Mouse (Mus musculus): ENCODE results near the gene Gm17374.
"Not testable (repeated sequence)": the region's sequence is repeated elsewhere in the genome, so short reads cannot be mapped to it uniquely, and the experiment has no call there.

Gm17374 gene

DNA sequence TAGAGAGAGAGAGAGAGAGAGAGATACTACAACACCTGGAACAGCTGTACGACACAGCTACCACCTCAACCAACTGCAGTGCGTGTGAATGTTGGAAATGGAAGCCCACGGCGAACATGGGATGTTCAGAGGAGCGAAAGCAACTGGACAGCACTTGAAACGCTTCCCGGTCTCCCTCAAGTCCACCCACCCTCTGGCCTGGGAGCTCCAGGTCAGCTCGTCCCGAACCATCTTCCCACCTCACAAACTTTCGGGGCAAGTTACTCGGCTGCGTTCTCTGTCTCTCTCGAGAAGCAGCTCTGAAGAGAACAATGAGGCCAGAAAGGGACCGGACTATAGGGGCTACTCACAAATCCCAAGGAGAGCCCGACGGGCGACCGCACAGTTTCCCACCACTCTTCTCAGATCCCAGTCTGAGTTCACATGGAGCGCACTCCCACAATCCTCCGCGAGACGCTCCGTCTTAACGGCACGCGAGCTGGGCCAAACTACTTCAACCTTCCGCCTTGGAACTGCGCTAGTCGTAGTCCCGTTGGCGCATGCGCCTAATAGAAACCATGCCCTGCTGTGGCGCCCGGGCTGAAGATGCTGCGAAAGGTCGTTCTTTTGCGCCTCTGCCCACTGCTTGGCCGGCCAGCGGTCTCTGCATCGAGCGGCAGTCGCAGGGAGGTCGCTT is 18.4 kb downstream of the Gm17374 start, which contains the start of the genes Esf1 and Ndufaf5:
Gene Esf1, minus strand, starts transcription at position 438 of the 676 bp plus-strand sequence.
Gene Ndufaf5, plus strand, starts transcription at position 523 of the 676 bp plus-strand sequence.
- no peak for TF ChIP-seq CTCF (conservative IDR thresholded peaks at IDR 0.05; ENCODE audit: low read length)
- no peak for TF ChIP-seq POU5F1 (IDR thresholded peaks at IDR 0.05; ENCODE audit: borderline replicate concordance, low read length)
- TF ChIP-seq NANOG (IDR thresholded peaks at IDR 0.05; ENCODE audit: borderline replicate concordance, low read length) = no peak
- Histone ChIP-seq H3K36me3 (ENCODE audit: insufficient read depth, low read length) (peaks cover 18% of the 10 kb centered on the region), H3K4me3 (replicated peaks; ENCODE audit: low read length) (peak within 1 kb of the TSS; percentile 99), H3K9me3 (ENCODE audit: low read length) (no peaks in the 10 kb centered on the region), H3K4me1 (replicated peaks; ENCODE audit: low read depth, low read length) (peaks cover 25% of the 10 kb centered on the region), H3K27me3 (ENCODE audit: insufficient read depth, low read length) (no peaks in the 10 kb centered on the region)

DNA sequence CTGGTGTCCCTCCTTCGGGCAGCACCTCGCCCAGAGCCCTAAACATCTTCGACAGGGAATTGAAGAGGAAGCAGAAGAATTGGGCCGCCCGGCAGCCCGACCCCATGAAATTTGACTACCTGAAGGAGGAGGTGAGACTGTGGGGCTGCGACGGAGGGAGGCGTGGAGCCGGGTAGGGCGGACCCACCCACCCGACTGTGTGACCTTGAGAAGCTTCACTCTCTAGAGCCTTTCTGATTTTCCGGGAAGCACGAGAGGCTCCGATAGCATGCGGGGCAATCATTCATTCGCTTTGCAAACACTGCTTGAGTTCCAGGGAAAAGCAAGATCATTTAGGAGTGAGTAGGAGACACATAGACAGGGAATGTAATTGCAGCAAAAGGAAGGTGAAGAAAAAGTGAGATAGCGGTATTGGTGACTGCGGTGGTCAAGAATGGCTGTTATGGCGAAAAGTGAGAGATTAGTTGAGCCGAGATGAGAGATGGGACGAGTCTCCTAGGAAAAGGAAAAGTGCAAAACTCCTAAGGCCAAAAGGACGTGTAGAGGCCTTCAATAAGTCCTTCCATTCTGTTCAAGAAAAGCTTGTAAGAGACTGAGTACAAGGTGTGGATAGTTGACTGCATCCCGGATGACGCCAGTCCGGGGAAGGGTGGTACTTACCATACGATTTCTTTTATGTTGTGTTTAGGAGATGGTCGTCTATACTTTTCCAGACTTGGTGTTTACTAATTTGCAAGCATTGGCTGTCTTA is 19.1 kb downstream of the Gm17374 start:
- peaks cover 25% of the 10 kb centered on the region for H3K4me1 ChIP-seq (replicated peaks; ENCODE audit: low read depth, low read length)
- no peaks in the 10 kb centered on the region for H3K9me3 ChIP-seq (ENCODE audit: low read length)
- no peaks in the 10 kb centered on the region for H3K27me3 ChIP-seq (ENCODE audit: insufficient read depth, low read length)
- peak overlapping the region; percentile 99 for H3K4me3 ChIP-seq (replicated peaks; ENCODE audit: low read length)
- H3K36me3 ChIP-seq (ENCODE audit: insufficient read depth, low read length) = peaks cover 19% of the 10 kb centered on the region
- no peak for TF ChIP-seq CTCF (conservative IDR thresholded peaks at IDR 0.05; ENCODE audit: low read length)
- no peak for TF ChIP-seq POU5F1 (IDR thresholded peaks at IDR 0.05; ENCODE audit: borderline replicate concordance, low read length)
- TF ChIP-seq NANOG (IDR thresholded peaks at IDR 0.05; ENCODE audit: borderline replicate concordance, low read length) = no peak

DNA sequence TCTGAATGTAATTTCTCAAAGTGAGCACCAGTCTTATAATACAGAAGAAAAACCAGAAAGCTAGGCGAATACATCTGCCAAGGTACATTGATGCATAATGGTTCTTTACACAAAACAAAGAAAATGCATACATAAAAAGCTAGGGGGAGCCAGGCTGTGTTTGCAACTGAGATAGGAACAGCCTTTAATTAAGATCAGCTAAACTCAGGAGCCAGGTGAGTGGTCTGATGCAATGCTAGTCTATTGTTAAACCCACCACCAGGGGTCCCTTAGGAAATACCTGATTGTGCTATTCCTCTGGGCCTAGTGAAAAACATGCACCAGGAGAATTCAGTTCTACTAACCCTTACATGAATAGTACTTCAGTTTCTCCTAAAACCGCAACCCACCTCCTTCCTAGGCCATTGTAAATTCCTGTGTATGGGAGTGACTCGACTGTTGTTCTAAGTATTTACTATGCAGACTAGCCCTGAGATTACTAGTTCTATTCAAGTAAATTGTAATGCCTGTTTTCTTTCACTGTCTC is 33.9 kb downstream of the Gm17374 start:
- not testable (repeated sequence) for H3K9me3 ChIP-seq (ENCODE audit: low read length); H3K27me3 ChIP-seq (ENCODE audit: insufficient read depth, low read length); H3K4me3 ChIP-seq (replicated peaks; ENCODE audit: low read length)
- Histone ChIP-seq H3K4me1 (replicated peaks; ENCODE audit: low read depth, low read length) (peaks cover 29% of the 10 kb centered on the region), H3K36me3 (ENCODE audit: insufficient read depth, low read length) (peaks cover 31% of the 10 kb centered on the region)
- peak; percentile 29 for TF ChIP-seq CTCF (conservative IDR thresholded peaks at IDR 0.05; ENCODE audit: low read length)

DNA sequence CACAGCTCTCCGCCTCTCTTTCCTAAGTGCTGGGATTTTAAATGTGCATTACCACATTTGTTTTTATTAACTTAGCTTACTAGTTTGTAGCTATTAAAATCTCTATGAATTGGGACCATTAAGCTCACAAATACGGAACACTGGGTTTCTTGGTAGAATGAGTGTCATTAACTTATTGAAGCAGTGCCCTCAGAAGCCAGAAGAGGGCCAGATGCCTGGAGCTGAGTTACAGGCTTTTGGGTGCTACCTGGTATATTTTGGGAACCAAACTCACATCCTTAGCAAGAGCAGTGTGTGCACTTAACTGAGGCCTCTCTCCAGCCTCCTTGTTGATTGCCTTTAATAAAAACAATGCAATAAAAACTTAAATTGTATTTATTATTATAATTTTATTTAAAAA is 48.9 kb downstream of the Gm17374 start:
- Histone ChIP-seq H3K4me1 (replicated peaks; ENCODE audit: low read depth, low read length) (peaks cover 9% of the 10 kb centered on the region; the same call in 1 of the 2 replicates), H3K9me3 (ENCODE audit: low read length) (no peaks in the 10 kb centered on the region), H3K36me3 (ENCODE audit: insufficient read depth, low read length) (peaks cover 46% of the 10 kb centered on the region), H3K4me3 (replicated peaks; ENCODE audit: low read length) (no peak overlapping the region), H3K27me3 (ENCODE audit: insufficient read depth, low read length) (no peaks in the 10 kb centered on the region)
- TF ChIP-seq CTCF (conservative IDR thresholded peaks at IDR 0.05; ENCODE audit: low read length) (0 out of 2 replicates have a peak, but pooled peaks have one; percentile 5), NANOG (IDR thresholded peaks at IDR 0.05; ENCODE audit: borderline replicate concordance, low read length) (no peak), POU5F1 (IDR thresholded peaks at IDR 0.05; ENCODE audit: borderline replicate concordance, low read length) (no peak)

DNA sequence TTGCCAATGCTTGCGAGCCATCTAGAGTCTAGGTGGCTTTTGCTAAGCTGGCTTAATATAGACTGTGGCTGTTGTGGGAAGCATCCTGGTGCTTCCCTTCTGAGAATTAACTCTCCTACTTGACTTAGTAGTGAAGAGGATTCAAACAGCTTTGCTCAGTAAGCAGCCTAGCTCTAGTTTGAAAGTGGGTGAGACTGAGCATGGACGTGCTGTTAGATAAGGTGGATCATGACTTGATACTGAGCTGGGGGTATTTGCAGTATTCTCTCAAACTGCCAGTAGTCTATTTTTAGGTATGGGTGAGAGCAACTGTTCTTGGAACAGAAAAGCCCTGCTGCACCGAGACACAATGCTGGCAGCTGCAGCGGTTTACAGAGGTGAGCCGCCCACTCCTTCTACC is 50.7 kb downstream of the Gm17374 start:
- H3K27me3 ChIP-seq (ENCODE audit: insufficient read depth, low read length) = no peaks in the 10 kb centered on the region
- peaks cover 9% of the 10 kb centered on the region; the same call in 1 of the 2 replicates for H3K4me1 ChIP-seq (replicated peaks; ENCODE audit: low read depth, low read length)
- TF ChIP-seq NANOG (IDR thresholded peaks at IDR 0.05; ENCODE audit: borderline replicate concordance, low read length) (no peak), POU5F1 (IDR thresholded peaks at IDR 0.05; ENCODE audit: borderline replicate concordance, low read length) (no peak), CTCF (conservative IDR thresholded peaks at IDR 0.05; ENCODE audit: low read length) (no peak)
- H3K4me3 ChIP-seq (replicated peaks; ENCODE audit: low read length) = no peak overlapping the region
- H3K36me3 ChIP-seq (ENCODE audit: insufficient read depth, low read length) = peaks cover 50% of the 10 kb centered on the region
- no peaks in the 10 kb centered on the region for H3K9me3 ChIP-seq (ENCODE audit: low read length)
